Mouse (Mus musculus): ENCODE measurements at regions not wholly inside any gene's neighbourhood (a gene's known extent, or its start where the extent isn't known, plus 50 kb on each side); places are given as distances from the start of the nearest gene placed in this dataset.

- no peaks in the 10 kb centered on the region for H3K36me3 ChIP-seq
- WGBS = 19% methylated on average over 1 of the region's 1 CpGs
- H3K27ac ChIP-seq (replicated peaks) = no peak overlapping the region
- H3K9me3 ChIP-seq (replicated peaks) = no peaks in the 10 kb centered on the region
- H3K4me3 ChIP-seq = no peak overlapping the region
- no peaks in the 10 kb centered on the region for H3K4me1 ChIP-seq
- H3K27me3 ChIP-seq (ENCODE audit: low read depth, poor library complexity, severe bottlenecking) = no peaks in the 10 kb centered on the region
- no peak for DNase-seq (ENCODE audit: low spot score)
These were observed 472.7 kb upstream of the Adamts9 start for GRCm38 (mm10) chr6:93416006-93416405.

DNA sequence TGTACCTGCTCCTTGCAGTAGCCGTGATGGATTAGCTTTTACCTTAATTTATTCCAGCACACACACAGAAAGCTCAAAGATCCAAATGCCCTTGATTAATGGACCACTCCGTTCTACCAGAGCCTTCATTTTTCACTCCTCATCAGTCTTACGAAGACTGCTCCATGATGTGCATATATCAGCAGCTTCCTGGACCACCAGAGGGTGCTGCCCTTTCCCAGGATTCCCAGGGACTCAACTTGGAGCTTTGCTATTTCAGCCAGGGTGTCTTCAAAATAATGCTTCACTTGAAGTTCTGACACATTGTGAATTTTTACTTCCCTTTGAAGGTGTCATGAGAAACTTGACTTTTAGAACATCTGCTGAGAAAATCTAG lies 467.8 kb upstream of the Adamts9 start:
- DNase-seq (ENCODE audit: low spot score) = no peak
- H3K4me1 ChIP-seq = no peaks in the 10 kb centered on the region
- H3K36me3 ChIP-seq = no peaks in the 10 kb centered on the region
- H3K4me3 ChIP-seq = no peak overlapping the region
- no peaks in the 10 kb centered on the region for H3K27me3 ChIP-seq (ENCODE audit: low read depth, poor library complexity, severe bottlenecking)
- 85% methylated on average over 3 of the region's 3 CpGs for WGBS
- no peak overlapping the region for H3K27ac ChIP-seq (replicated peaks)
- H3K9me3 ChIP-seq (replicated peaks) = no peaks in the 10 kb centered on the region

- Histone ChIP-seq H3K9me3 (replicated peaks) (no peaks in the 10 kb centered on the region), H3K27ac (replicated peaks) (no peak overlapping the region), H3K27me3 (ENCODE audit: low read depth, poor library complexity, severe bottlenecking) (no peaks in the 10 kb centered on the region), H3K4me1 (no peaks in the 10 kb centered on the region), H3K36me3 (no peaks in the 10 kb centered on the region), H3K4me3 (no peak overlapping the region)
- WGBS = 80% methylated on average over 5 of the region's 5 CpGs
- no peak for DNase-seq (ENCODE audit: low spot score)
These were observed 467.3 kb upstream of the Adamts9 start for GRCm38 (mm10) chr6:93410416-93411076.

DNA sequence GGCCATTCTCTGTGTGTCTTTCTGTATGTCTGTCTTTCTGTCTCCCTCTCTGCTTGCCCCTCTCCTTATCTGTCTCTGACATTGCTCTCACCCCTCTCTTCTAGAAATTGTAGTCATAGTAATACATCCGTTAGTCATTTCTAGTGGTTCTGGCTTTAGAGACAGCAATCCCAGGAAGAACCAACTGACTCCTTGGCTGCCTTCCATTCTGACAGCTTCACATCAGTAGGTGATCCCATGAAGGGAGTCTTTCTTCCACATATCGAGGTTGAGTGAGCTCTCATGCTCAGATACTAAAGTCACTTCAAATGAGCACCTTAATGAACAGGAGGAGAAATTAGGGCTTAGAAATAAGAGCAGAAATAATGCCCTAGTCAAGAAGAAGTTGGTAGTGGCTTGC lies 455.3 kb upstream of the Adamts9 start:
- no peaks in the 10 kb centered on the region for H3K36me3 ChIP-seq
- 0 out of 2 replicates have a peak, but pooled peaks cover 4% of the 10 kb centered on the region for H3K4me1 ChIP-seq
- H3K27ac ChIP-seq (replicated peaks) = no peak overlapping the region
- no peak for DNase-seq (ENCODE audit: low spot score)
- no peak overlapping the region for H3K4me3 ChIP-seq
- no peaks in the 10 kb centered on the region for H3K27me3 ChIP-seq (ENCODE audit: low read depth, poor library complexity, severe bottlenecking)
- no peaks in the 10 kb centered on the region for H3K9me3 ChIP-seq (replicated peaks)
- WGBS = 77% methylated on average over 2 of the region's 2 CpGs

DNA sequence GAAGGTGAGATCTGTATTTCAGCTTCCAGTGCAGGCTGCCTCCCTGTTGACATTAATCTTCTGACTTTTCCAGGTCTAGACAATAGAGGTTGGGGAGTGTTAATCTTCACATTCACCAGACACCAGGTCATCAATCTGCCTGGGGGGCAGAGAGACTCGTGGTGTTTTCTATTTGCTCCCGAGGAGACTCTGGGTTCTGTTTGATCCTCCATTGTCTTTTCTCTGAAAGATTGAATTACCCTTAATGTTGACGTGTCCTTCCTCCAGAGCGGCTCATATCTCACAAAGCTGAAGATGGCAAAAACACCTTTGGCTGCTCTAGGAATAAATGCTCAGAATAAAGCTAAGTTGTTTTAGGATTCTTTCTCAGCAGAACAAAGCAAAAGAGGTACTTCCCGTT lies 453.8 kb upstream of the Adamts9 start:
- WGBS = 33% methylated on average over 5 of the region's 5 CpGs
- DNase-seq (ENCODE audit: low spot score) = no peak

GRCm38 (mm10) chr6:93395952-93396351 lies 452.7 kb upstream of the Adamts9 start:
- no peak for DNase-seq (ENCODE audit: low spot score)
- Histone ChIP-seq H3K36me3 (no peaks in the 10 kb centered on the region), H3K9me3 (replicated peaks) (no peaks in the 10 kb centered on the region), H3K4me1 (0 out of 2 replicates have a peak, but pooled peaks cover 4% of the 10 kb centered on the region), H3K4me3 (no peak overlapping the region), H3K27ac (replicated peaks) (no peak overlapping the region), H3K27me3 (ENCODE audit: low read depth, poor library complexity, severe bottlenecking) (no peaks in the 10 kb centered on the region)
- 88% methylated on average over 7 of the region's 7 CpGs for WGBS

More for the DNA sequence above, 453.8 kb upstream of the Adamts9 start:
- Histone ChIP-seq H3K4me3 (no peak overlapping the region), H3K36me3 (no peaks in the 10 kb centered on the region), H3K27ac (replicated peaks) (no peak overlapping the region), H3K9me3 (replicated peaks) (no peaks in the 10 kb centered on the region), H3K4me1 (0 out of 2 replicates have a peak, but pooled peaks cover 4% of the 10 kb centered on the region), H3K27me3 (ENCODE audit: low read depth, poor library complexity, severe bottlenecking) (no peaks in the 10 kb centered on the region)

DNA sequence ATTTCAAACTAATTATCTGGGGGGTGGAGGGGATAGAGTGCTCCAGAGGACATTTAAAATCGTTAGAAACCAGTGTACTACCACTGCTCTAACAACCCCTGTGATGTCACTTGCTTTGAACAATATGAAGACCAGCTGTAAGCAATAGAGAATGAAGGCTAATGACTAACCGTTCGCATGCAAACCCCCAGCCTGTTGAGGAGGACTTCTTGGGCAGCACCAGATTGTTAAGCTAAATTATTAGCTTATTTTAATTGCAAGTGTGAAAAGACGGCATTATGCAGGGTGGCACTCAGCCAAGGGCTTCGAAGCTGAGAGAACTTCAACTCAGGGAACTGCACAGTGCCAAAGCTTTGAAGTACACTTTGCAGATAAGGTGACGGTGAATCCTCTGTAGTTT lies 452.0 kb upstream of the Adamts9 start:
- DNase-seq (ENCODE audit: low spot score) = no peak
- Histone ChIP-seq H3K27ac (replicated peaks) (no peak overlapping the region), H3K9me3 (replicated peaks) (no peaks in the 10 kb centered on the region), H3K36me3 (no peaks in the 10 kb centered on the region), H3K27me3 (ENCODE audit: low read depth, poor library complexity, severe bottlenecking) (no peaks in the 10 kb centered on the region), H3K4me3 (no peak overlapping the region), H3K4me1 (0 out of 2 replicates have a peak, but pooled peaks cover 4% of the 10 kb centered on the region)
- WGBS = 84% methylated on average over 6 of the region's 6 CpGs

DNA sequence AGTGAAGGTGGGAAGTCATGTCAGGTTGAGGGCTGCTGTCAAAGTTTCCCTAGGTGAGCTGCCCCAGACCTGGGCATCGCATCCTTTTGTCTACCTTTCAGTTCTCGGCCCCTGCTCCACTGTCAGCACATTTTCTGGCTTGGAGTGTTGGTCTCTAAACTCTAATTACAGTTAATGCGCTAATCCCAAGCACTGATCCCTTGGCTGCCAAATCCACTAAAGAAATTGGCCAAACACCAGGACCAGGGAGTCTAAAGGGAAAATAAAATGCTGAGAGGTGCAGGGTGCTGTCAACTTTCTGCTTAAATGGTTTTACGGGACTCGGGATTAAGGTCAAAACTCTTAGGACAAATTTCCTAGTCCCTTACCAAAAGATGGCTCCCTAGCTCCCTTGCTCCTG lies 450.3 kb upstream of the Adamts9 start:
- H3K27me3 ChIP-seq (ENCODE audit: low read depth, poor library complexity, severe bottlenecking) = no peaks in the 10 kb centered on the region
- 0 out of 2 replicates have a peak, but pooled peaks cover 4% of the 10 kb centered on the region for H3K4me1 ChIP-seq
- H3K4me3 ChIP-seq = no peak overlapping the region
- WGBS = 80% methylated on average over 5 of the region's 5 CpGs
- H3K9me3 ChIP-seq (replicated peaks) = no peaks in the 10 kb centered on the region
- no peak overlapping the region for H3K27ac ChIP-seq (replicated peaks)
- no peaks in the 10 kb centered on the region for H3K36me3 ChIP-seq
- DNase-seq (ENCODE audit: low spot score) = no peak

GRCm38 (mm10) chr6:93392402-93392801 lies 449.1 kb upstream of the Adamts9 start:
- Histone ChIP-seq H3K4me1 (0 out of 2 replicates have a peak, but pooled peaks cover 4% of the 10 kb centered on the region), H3K4me3 (no peak overlapping the region), H3K27me3 (ENCODE audit: low read depth, poor library complexity, severe bottlenecking) (no peaks in the 10 kb centered on the region), H3K36me3 (no peaks in the 10 kb centered on the region), H3K27ac (replicated peaks) (no peak overlapping the region), H3K9me3 (replicated peaks) (no peaks in the 10 kb centered on the region)
- DNase-seq (ENCODE audit: low spot score) = no peak
- WGBS = 90% methylated on average over 6 of the region's 6 CpGs

GRCm38 (mm10) chr6:93391166-93391565 lies 447.9 kb upstream of the Adamts9 start:
- WGBS = 92% methylated on average over 5 of the region's 5 CpGs
- Histone ChIP-seq H3K9me3 (replicated peaks) (no peaks in the 10 kb centered on the region), H3K27ac (replicated peaks) (no peak overlapping the region), H3K4me3 (no peak overlapping the region), H3K4me1 (no peaks in the 10 kb centered on the region), H3K27me3 (ENCODE audit: low read depth, poor library complexity, severe bottlenecking) (no peaks in the 10 kb centered on the region), H3K36me3 (no peaks in the 10 kb centered on the region)
- no peak for DNase-seq (ENCODE audit: low spot score)

DNA sequence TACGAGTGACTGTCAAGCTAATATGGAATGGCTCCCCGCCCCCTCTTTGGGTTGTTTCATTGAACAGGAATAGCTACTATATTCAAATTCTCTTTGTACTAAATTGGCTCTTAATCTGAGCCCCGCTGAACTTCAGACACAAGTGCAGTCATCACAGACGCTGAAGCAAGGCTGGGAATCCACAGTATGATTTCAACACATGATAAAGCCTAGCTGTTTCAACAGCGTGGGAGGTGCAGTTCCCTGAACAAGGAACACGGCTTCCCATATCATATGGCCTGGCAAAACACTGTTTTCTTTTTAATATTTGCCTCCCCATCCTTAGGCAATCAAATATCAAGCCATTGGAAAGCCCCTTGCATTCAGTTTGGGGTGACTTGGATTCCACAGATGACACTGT lies 428.0 kb upstream of the Adamts9 start:
- Histone ChIP-seq H3K4me1 (no peaks in the 10 kb centered on the region), H3K27ac (replicated peaks) (no peak overlapping the region), H3K9me3 (replicated peaks) (no peaks in the 10 kb centered on the region), H3K27me3 (ENCODE audit: low read depth, poor library complexity, severe bottlenecking) (no peaks in the 10 kb centered on the region), H3K36me3 (no peaks in the 10 kb centered on the region), H3K4me3 (no peak overlapping the region)
- DNase-seq (ENCODE audit: low spot score) = no peak
- 88% methylated on average over 6 of the region's 6 CpGs for WGBS

- Histone ChIP-seq H3K4me3 (no peak overlapping the region), H3K36me3 (no peaks in the 10 kb centered on the region), H3K27me3 (ENCODE audit: low read depth, poor library complexity, severe bottlenecking) (no peaks in the 10 kb centered on the region), H3K9me3 (replicated peaks) (no peaks in the 10 kb centered on the region), H3K27ac (replicated peaks) (no peak overlapping the region), H3K4me1 (no peaks in the 10 kb centered on the region)
- DNase-seq (ENCODE audit: low spot score) = no peak
- 67% methylated on average over 4 of the region's 4 CpGs for WGBS
These were observed 420.6 kb upstream of the Adamts9 start for GRCm38 (mm10) chr6:93363846-93364245.

DNA sequence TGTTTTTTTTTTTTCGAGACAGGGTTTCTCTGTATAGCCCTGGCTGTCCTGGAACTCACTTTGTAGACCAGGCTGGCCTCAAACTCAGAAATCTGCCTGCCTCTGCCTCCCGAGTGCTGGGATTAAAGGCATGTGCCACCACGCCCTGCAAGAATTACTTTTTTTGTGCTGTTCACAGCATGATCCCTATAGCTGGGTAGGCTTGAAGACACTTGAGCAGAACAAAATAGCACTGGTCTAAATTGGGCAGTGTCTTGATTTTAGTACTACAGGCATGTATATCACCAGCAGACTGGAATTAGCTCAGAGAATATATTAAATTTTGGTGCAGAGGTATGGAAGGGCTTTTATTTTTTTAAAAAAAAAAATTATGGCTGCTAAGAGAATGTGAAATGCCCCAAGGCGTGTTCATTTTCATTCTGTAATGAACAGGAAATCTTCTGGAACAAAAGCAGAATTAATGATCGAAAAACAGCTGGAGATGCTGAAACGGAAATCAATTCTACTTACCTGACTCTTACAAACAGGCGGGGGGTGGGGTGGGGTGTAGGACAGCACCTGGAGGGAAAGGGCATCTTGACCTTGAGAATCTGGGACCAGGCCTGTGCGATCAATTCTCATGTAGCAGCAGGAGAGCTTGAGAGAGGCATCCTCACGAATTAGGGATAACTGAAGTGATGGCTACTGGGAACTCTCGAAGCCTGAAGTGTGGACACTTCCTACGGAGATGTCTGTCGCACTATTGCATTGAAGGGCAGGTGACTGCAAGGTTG lies 410.2 kb upstream of the Adamts9 start:
- Histone ChIP-seq H3K27me3 (ENCODE audit: low read depth, poor library complexity, severe bottlenecking) (no peaks in the 10 kb centered on the region), H3K4me3 (no peak overlapping the region), H3K27ac (replicated peaks) (no peak overlapping the region), H3K36me3 (no peaks in the 10 kb centered on the region), H3K4me1 (peaks cover 10% of the 10 kb centered on the region), H3K9me3 (replicated peaks) (no peaks in the 10 kb centered on the region)
- DNase-seq (ENCODE audit: low spot score) = no peak
- WGBS = 87% methylated on average over 12 of the region's 12 CpGs
